ENCODE assay signal across 14 mouse cellular contexts in genomic region chr13:72736992-72737391, GRCm38 (mm10).
"Had no signal": no experiment of that assay in that cellular context is flagged by ENCODE, and none has a peak within 500 bp of the region (broad histone marks: within the 10 kb centered on the region; RNA-seq: fewer than 3 reads in every experiment).

No protein-coding gene starts in this region.

- H3K36me3 ChIP-seq: intestine, embryonic 15.5 days; liver, embryonic 13.5 days; midbrain, embryonic 13.5 days; neural tube, embryonic 15.5 days had no signal

- H3K4me1 ChIP-seq: intestine, embryonic 15.5 days; liver, embryonic 13.5 days; midbrain, embryonic 13.5 days; neural tube, embryonic 15.5 days had no signal

- ATAC-seq: intestine, embryonic 15.5 days; liver, postnatal 0 days; midbrain, embryonic 13.5 days had no signal

- DNase-seq: kidney, adult 18-20 months; kidney, postnatal 10 days; kidney, postnatal 4 days; left cerebral cortex, postnatal 4 days; liver; liver, embryonic 13.5 days; liver, postnatal 0 days; thymus, adult 2 months; thymus, postnatal 25 days had no signal

- H3K27me3 ChIP-seq: intestine, embryonic 15.5 days; liver, embryonic 13.5 days; midbrain, embryonic 13.5 days had no signal

- H3K9me3 ChIP-seq: intestine, embryonic 15.5 days; liver, embryonic 13.5 days; midbrain, embryonic 13.5 days; neural tube, embryonic 15.5 days had no signal

- H3K27ac ChIP-seq: intestine, embryonic 15.5 days; layer of hippocampus, adult 2 months; liver, embryonic 13.5 days; midbrain, embryonic 13.5 days; neural tube, embryonic 15.5 days had no signal

- H3K4me3 ChIP-seq: intestine, embryonic 15.5 days; layer of hippocampus, adult 2 months; liver, embryonic 13.5 days; midbrain, embryonic 13.5 days; myocyte; neural tube, embryonic 15.5 days had no signal

- H3K4me2 ChIP-seq: intestine, embryonic 15.5 days; liver, embryonic 13.5 days; midbrain, embryonic 13.5 days; neural tube, embryonic 15.5 days had no signal

- H3K9ac ChIP-seq: intestine, embryonic 15.5 days; liver, embryonic 13.5 days; liver, postnatal 0 days; midbrain, embryonic 13.5 days; neural tube, embryonic 15.5 days had no signal
